Mouse (Mus musculus) small intestine, adult 2 months (tissue): Measurements from ENCODE around the gene R3hdm2. TPM values are rescaled to one million over a fixed set of nuclear protein-coding genes. Genes with fewer than 3 reads are reported as not detected.

Experiments used
- H3K27ac ChIP-seq: fragments of 200-500 bp; 2 replicates; pipeline ENCODE4 v1.5.1; 2012; ENCODE audit warnings: low read depth, low read length, control low read depth, inconsistent platforms; ENCODE audit not compliant: insufficient read depth
- H3K27me3 ChIP-seq: fragments of 200-500 bp; 2 replicates; pipeline ENCODE4 v1.6.1; 2012; ENCODE audit warnings: mild to moderate bottlenecking, moderate library complexity, low read length, inconsistent platforms; ENCODE audit not compliant: control insufficient read depth, insufficient read depth
- H3K36me3 ChIP-seq: fragments of 200-500 bp; 2 replicates; pipeline ENCODE4 v1.6.1; 2012; ENCODE audit warnings: mild to moderate bottlenecking, low read length, control low read depth, inconsistent platforms; ENCODE audit not compliant: control insufficient read depth, insufficient read depth
- H3K4me1 ChIP-seq: fragments of 200-500 bp; 2 replicates; pipeline ENCODE4 v1.6.1; 2012; ENCODE audit warnings: low read length, inconsistent platforms, mixed read lengths; ENCODE audit not compliant: control insufficient read depth, insufficient read depth, insufficient read length
- H3K4me3 ChIP-seq: fragments of 200-500 bp; 2 replicates; pipeline ENCODE4 v1.5.1; 2012; ENCODE audit warnings: low read depth, mild to moderate bottlenecking, control low read depth, inconsistent platforms, low read length, moderate library complexity
- CTCF ChIP-seq: fragments of 200-500 bp; IDR thresholded peaks from 2 replicates; pipeline ENCODE4 v1.5.1; 2012; ENCODE audit warnings: low read depth, mild to moderate bottlenecking, control low read depth, inconsistent platforms, low read length, moderate library complexity, mixed read lengths; ENCODE audit not compliant: insufficient replicate concordance, insufficient read length; ENCODE audit errors: extremely low read depth
- POLR2A ChIP-seq: fragments of 200-500 bp; IDR thresholded peaks from 2 replicates; pipeline ENCODE4 v1.6.1; 2012; ENCODE audit warnings: low read depth, mild to moderate bottlenecking, control low read depth, inconsistent platforms, low read length, moderate library complexity
- WGBS: fragments of 180-500 bp; shearing (Covaris S2); methylation state at CpG from one replicate; pipeline ENCODE4 v1.1.7; 2018; 5-methylcytosine and 5-hydroxymethylcytosine counted together
- polyA plus RNA-seq: library from polyadenylated mRNA; depleted of rRNA; stranded (reverse); fragments of >200 nt; gene quantifications from 2 replicates; pipeline ENCODE4 v1.2.3, GENCODE M21; 2012

R3hdm2 gene
- polyA plus RNA-seq, 1 experiment: 103 TPM

DNA sequence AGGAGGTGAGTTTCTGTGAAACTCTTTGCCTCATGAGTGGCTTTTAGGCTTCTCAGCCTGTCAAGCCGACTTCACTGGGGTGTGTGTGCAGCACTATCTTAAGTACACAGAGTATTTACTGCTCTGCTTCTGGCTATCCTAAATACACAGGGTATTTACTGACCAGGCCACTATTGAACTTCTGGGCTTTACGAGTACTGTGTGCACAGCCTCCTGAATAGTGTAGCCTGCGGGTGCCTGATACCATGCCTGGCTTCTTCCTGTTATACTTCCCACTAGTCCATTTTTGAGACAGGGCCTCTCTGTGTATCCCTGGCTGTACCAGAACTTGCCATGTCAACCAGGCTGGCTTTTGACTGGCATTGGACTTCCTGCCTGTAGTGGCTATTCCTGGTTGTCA is 2.4 kb upstream of the R3hdm2 start:
- TF ChIP-seq CTCF: no peak
- WGBS: 49% methylated on average over 3 of the region's 3 CpGs
- H3K27ac ChIP-seq: no peak overlapping the region

DNA sequence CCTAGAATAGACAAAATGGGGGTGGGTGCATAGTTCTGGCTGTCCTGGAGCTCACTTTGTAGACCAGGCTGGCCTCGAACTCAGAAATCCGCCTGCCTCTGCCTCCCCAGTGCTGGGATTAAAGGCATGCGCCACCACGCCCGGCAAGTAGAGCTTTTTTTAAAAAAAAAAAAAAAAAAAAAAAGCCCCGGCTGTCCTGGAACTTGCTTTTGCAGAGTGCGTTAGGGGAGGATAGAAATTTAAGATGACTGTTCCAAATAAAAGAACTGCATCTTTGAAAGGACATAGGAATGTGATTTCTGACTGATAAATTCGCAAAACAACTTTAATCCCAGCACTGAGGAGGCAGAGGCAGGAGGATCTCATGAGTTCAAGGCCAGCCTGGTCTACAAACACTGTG is 473 bp upstream of the R3hdm2 start:
- Histone ChIP-seq H3K27ac (no peak overlapping the region), H3K4me3 (peak overlapping the region; percentile 91), H3K27me3 (no peaks in the 10 kb centered on the region), H3K36me3 (no peaks in the 10 kb centered on the region), H3K4me1 (0 out of 2 replicates have a peak, but pooled peaks cover 2% of the 10 kb centered on the region)
- 78% methylated on average over 8 of the region's 8 CpGs for WGBS
- TF ChIP-seq CTCF (no peak), POLR2A (no peak)

More for the DNA sequence above, 2.4 kb upstream of the R3hdm2 start:
- no peaks in the 10 kb centered on the region for H3K36me3 ChIP-seq
- 0 out of 2 replicates have a peak, but pooled peaks cover 2% of the 10 kb centered on the region for H3K4me1 ChIP-seq
- H3K27me3 ChIP-seq: no peaks in the 10 kb centered on the region
- no peak overlapping the region for H3K4me3 ChIP-seq

DNA sequence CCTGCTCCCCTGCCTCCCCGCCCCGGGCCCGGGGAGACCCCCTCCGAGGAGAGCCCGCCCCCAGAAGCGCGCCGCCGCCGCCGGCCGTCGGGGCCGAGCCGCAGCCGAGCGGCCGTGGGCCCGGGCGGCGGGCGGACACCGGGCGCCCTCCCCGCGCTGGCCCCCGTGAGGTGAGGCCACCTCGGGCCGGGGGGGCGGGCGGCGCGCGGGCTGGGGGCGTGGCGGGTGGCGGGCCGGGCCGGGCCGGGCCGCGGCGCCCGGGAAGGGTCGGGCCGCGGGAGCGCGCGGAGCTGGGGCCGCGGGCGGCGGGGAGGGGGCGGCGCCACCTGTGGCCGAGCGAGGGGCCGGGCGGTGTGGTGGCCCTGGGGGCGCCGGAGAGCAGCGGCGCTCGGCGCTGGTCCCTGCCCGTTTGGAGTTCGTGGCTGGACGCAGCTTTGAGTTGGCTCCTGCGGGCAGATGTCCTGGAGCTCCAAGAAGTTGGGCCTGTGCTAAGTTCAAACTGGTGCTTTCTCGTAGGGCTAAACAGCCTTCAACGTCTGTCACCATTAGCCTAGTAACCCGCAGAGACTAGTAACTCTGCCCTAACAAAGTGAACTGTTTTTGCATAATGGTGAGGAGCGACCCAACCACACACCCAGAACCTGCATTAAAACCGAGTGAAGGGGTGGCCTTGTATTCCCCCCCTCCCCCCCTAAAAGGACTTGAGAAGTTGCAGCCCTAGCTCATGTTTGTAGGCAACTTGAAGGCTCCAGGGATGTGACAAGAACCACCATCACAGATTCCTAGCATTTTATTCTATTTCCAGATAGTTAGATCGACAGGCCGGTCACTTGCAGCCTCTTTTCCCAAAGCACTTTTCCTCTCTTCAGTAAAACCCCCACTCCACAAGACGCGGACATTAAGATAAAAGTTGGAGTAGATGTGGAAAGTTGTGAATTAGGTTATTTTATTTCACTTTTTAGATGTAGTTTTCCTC is 928 bp downstream of the R3hdm2 start:
- Histone ChIP-seq H3K36me3 (no peaks in the 10 kb centered on the region), H3K4me3 (peak overlapping the region; percentile 91), H3K4me1 (0 out of 2 replicates have a peak, but pooled peaks cover 2% of the 10 kb centered on the region), H3K27me3 (no peaks in the 10 kb centered on the region), H3K27ac (peak overlapping the region; percentile 71)
- TF ChIP-seq POLR2A: no peak
- peak; percentile 25; the same call in 1 of the 2 replicates for TF ChIP-seq CTCF
- WGBS: 11% methylated on average over 54 of the region's 79 CpGs

DNA sequence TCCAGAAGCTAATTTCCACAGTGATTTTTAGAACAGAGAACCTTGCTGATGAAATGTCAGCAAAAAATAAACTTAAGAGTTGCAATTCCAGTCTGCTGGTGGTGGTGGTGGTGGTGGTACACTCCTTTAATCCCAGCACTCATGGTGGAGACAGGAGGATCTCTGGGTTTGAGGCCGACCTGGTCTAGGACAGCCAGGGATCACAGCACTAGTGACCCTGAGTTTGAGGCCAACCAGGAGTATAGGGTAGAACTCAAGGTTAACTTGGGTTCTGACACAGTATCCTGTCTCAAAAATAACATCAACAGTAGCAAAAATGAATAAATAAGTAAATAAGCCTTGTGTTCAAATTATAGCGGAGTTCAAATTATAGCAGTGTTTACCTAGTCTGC is 1.6 kb downstream of the R3hdm2 start:
- no peak for TF ChIP-seq POLR2A
- no peak for TF ChIP-seq CTCF
- no peak overlapping the region for H3K4me3 ChIP-seq
- H3K36me3 ChIP-seq: no peaks in the 10 kb centered on the region
- no peak overlapping the region for H3K27ac ChIP-seq
- 0 out of 2 replicates have a peak, but pooled peaks cover 2% of the 10 kb centered on the region for H3K4me1 ChIP-seq
- H3K27me3 ChIP-seq: no peaks in the 10 kb centered on the region
- WGBS: 68% methylated on average over 2 of the region's 2 CpGs

DNA sequence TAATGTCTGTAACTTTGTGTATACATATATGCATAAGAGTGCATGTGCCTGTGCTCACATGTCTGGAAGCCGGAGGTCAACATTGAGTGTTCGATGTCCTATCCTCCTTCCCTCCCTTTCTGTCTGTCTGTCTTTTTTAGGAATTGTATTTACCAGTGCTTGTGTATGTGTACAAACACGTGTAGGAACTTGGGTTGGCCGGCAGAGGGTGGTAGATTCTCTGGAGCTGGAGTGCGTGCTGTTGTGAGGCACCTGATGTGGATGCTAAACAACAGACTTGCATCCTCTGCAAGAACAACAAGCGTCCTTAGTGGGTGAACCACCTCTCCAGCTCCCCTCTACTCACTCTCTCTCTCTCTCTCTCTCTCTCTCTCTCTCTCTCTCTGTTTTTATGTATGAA is 11.6 kb downstream of the R3hdm2 start:
- Histone ChIP-seq H3K27ac (no peak overlapping the region), H3K27me3 (no peaks in the 10 kb centered on the region), H3K4me3 (no peak overlapping the region), H3K4me1 (no peaks in the 10 kb centered on the region), H3K36me3 (peaks cover 14% of the 10 kb centered on the region)
- TF ChIP-seq CTCF: peak; percentile 9; the same call in 1 of the 2 replicates
- TF ChIP-seq POLR2A: no peak
- WGBS: 84% methylated on average over 6 of the region's 6 CpGs

DNA sequence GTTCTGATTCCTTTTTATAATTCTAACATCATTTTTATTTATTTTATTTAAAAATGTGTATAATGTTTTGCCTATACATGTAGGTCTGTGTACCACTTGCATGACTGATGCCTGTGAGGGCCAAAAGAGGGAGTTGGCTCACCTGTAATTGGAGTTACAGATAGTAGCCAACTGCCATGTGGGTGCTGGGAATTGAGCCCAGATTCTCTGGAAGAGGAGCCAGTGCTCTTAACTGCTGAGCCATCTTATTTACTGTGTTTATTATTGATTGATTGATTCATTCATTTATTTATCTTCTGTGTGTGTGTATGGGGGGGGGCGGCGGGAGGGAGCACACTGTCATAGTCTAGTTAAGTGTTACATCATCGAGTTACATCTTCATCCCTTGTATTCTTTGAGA is 24.6 kb downstream of the R3hdm2 start:
- Histone ChIP-seq H3K4me1 (no peaks in the 10 kb centered on the region), H3K27me3 (no peaks in the 10 kb centered on the region), H3K36me3 (peaks cover 14% of the 10 kb centered on the region), H3K27ac (no peak overlapping the region), H3K4me3 (no peak overlapping the region)
- WGBS: 92% methylated on average over 3 of the region's 3 CpGs
- TF ChIP-seq CTCF (no peak), POLR2A (no peak)

DNA sequence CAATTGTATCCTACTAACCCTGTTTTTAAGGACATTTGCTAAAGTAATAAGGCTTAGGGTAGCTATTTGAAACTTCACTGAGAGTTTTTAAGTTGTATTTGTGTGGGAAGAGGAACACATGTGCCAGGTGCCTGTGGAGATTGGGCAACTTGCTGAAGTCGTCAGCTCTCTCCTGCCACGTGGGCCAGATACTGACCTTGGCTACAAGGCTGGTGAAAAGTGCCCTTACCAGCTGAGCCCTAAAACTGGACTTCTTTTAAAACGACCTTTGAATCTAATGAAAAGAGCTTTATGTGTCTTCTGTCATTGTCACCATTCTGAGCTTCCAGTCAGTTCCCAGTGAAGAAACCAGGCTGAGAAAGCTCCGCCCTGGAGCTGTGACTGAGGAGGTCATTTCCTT is 27.3 kb downstream of the R3hdm2 start:
- no peaks in the 10 kb centered on the region for H3K27me3 ChIP-seq
- no peak overlapping the region for H3K4me3 ChIP-seq
- H3K36me3 ChIP-seq: peaks cover 11% of the 10 kb centered on the region; the same call in 1 of the 2 replicates
- H3K4me1 ChIP-seq: no peaks in the 10 kb centered on the region
- no peak overlapping the region for H3K27ac ChIP-seq
- TF ChIP-seq CTCF: no peak
- no peak for TF ChIP-seq POLR2A
- 49% methylated on average over 4 of the region's 4 CpGs for WGBS
